Mouse (Mus musculus): ENCODE measurements around the gene Rbfox3. TPM values are rescaled to one million over a fixed set of nuclear protein-coding genes. Genes with fewer than 3 reads are reported as not detected.

The Rbfox3 gene
- polyA plus RNA-seq, 1 experiment from 2014 or later: 55.2 TPM

GRCm38 (mm10) chr11:118684665-118685064 is 226.7 kb downstream of the Rbfox3 start:
- H3K4me1 ChIP-seq (replicated peaks): peaks cover 74% of the 10 kb centered on the region
- H3K4me2 ChIP-seq: no peak overlapping the region
- no peak overlapping the region for H3K9ac ChIP-seq
- H3K9me3 ChIP-seq: no peaks in the 10 kb centered on the region
- H3K27me3 ChIP-seq: no peaks in the 10 kb centered on the region
- 70% methylated on average over 4 of the region's 4 CpGs for WGBS
- ATAC-seq (ENCODE audit: low FRiP score): no peak
- peak overlapping the region; percentile 83 for H3K27ac ChIP-seq
- H3K36me3 ChIP-seq: no peaks in the 10 kb centered on the region
- no peak overlapping the region for H3K4me3 ChIP-seq

- H3K27me3 ChIP-seq: no peaks in the 10 kb centered on the region
- no peak overlapping the region for H3K9ac ChIP-seq
- no peaks in the 10 kb centered on the region for H3K36me3 ChIP-seq
- no peak overlapping the region for H3K4me2 ChIP-seq
- ATAC-seq (ENCODE audit: low FRiP score): no peak
- WGBS: 85% methylated on average over 10 of the region's 10 CpGs
- peak overlapping the region; percentile 84 for H3K27ac ChIP-seq
- peaks cover 74% of the 10 kb centered on the region for H3K4me1 ChIP-seq (replicated peaks)
- H3K4me3 ChIP-seq: no peak overlapping the region
- H3K9me3 ChIP-seq: no peaks in the 10 kb centered on the region
These were observed 230.7 kb downstream of the Rbfox3 start for GRCm38 (mm10) chr11:118680699-118681098.

GRCm38 (mm10) chr11:118679736-118680410 is 231.5 kb downstream of the Rbfox3 start:
- no peaks in the 10 kb centered on the region for H3K27me3 ChIP-seq
- H3K4me2 ChIP-seq: no peak overlapping the region
- no peak overlapping the region for H3K9ac ChIP-seq
- no peak for ATAC-seq (ENCODE audit: low FRiP score)
- H3K27ac ChIP-seq: peak overlapping the region; percentile 84
- no peak overlapping the region for H3K4me3 ChIP-seq
- no peaks in the 10 kb centered on the region for H3K36me3 ChIP-seq
- WGBS: 71% methylated on average over 24 of the region's 24 CpGs
- H3K4me1 ChIP-seq (replicated peaks): peaks cover 68% of the 10 kb centered on the region
- H3K9me3 ChIP-seq: no peaks in the 10 kb centered on the region

DNA sequence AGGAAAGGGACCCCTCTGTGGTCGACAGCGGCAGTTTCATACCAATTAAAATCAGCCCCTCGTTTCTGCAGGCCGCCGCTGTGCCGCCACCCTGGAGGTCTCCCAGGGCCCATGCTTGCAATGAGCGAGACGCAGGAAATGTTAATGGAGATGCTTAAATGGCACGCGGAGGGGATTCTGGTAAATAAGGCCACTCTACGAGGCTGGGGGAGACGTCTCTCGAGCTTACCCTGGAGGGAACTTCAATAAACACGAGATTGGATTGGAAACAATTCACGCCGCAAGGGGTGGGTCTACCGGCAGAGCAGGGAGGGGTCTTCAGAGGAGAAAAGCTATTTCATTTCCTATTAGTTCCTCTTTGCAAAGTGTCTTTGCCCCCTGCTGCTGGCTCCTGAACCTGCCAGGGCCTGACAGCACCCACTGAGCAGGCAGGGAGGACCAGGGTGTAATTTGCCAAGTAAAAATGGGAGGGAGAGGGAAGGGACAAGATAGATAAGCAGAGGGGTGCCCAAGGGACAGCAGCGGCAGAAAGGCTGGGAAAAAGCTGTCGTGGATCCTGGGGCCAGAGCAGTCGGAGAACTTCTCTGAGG is 232.8 kb downstream of the Rbfox3 start:
- 16% methylated on average over 20 of the region's 20 CpGs for WGBS
- Histone ChIP-seq H3K4me1 (replicated peaks) (peaks cover 58% of the 10 kb centered on the region), H3K36me3 (no peaks in the 10 kb centered on the region), H3K9ac (no peak overlapping the region), H3K27ac (peak overlapping the region; percentile 84), H3K9me3 (no peaks in the 10 kb centered on the region), H3K4me3 (no peak overlapping the region), H3K4me2 (0 out of 2 replicates have a peak overlapping the region, but pooled peaks have one; percentile 13), H3K27me3 (no peaks in the 10 kb centered on the region)
- peak; percentile 30; the same call in 1 of the 2 replicates for ATAC-seq (ENCODE audit: low FRiP score)

- peaks cover 58% of the 10 kb centered on the region for H3K4me1 ChIP-seq (replicated peaks)
- H3K27me3 ChIP-seq: no peaks in the 10 kb centered on the region
- no peak for ATAC-seq (ENCODE audit: low FRiP score)
- peak overlapping the region; percentile 84; the same call in 1 of the 2 replicates for H3K27ac ChIP-seq
- no peak overlapping the region for H3K9ac ChIP-seq
- H3K9me3 ChIP-seq: no peaks in the 10 kb centered on the region
- H3K4me3 ChIP-seq: no peak overlapping the region
- 59% methylated on average over 8 of the region's 8 CpGs for WGBS
- no peak overlapping the region for H3K4me2 ChIP-seq
- H3K36me3 ChIP-seq: no peaks in the 10 kb centered on the region
These were observed 234.1 kb downstream of the Rbfox3 start for GRCm38 (mm10) chr11:118677277-118677676.

DNA sequence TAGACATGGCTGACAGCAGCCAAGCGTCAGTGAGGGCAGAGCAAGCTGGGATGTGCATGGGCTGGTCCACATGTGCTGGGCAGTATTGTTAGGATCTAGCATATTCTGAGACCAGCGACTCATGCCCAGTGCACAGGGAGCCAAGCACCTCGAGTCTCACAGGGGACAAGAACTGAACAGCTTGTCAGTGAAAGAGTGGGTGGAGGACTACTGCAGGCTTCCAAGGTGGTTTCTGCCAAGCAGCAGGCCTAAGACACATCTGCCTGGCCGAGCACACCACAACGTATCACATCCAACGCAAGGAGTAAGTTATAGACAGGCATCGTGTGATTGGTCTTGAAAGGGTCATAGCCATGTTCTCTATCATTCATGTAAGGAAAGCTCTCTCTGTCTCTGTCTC is 235.0 kb downstream of the Rbfox3 start:
- ATAC-seq (ENCODE audit: low FRiP score): no peak
- Histone ChIP-seq H3K27ac (no peak overlapping the region), H3K9me3 (no peaks in the 10 kb centered on the region), H3K9ac (no peak overlapping the region), H3K4me3 (no peak overlapping the region), H3K36me3 (no peaks in the 10 kb centered on the region), H3K4me2 (no peak overlapping the region), H3K27me3 (no peaks in the 10 kb centered on the region), H3K4me1 (replicated peaks) (peaks cover 57% of the 10 kb centered on the region)
- 82% methylated on average over 7 of the region's 7 CpGs for WGBS

DNA sequence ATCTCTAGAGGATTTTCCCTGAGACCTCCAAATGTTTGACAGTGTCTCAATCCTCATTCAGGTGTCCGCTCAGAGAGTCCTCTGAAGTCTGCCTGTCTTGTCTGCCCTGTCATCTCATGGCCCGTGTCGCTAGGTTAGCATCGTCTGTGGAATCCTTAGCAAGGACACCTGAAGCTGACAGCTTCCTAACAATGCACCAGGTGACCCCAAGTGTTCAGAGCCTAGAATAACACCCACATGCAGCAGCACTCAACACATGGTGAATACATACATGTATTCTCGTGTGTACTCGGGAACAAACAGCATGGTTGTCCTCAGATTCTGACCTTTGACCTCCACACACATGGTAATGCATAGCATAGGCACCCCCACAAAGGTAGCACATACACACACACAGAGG is 239.4 kb downstream of the Rbfox3 start:
- 84% methylated on average over 6 of the region's 6 CpGs for WGBS
- Histone ChIP-seq H3K9ac (no peak overlapping the region), H3K36me3 (no peaks in the 10 kb centered on the region), H3K27me3 (no peaks in the 10 kb centered on the region), H3K27ac (no peak overlapping the region), H3K4me2 (no peak overlapping the region), H3K9me3 (no peaks in the 10 kb centered on the region), H3K4me1 (replicated peaks) (peaks cover 49% of the 10 kb centered on the region), H3K4me3 (no peak overlapping the region)
- no peak for ATAC-seq (ENCODE audit: low FRiP score)

GRCm38 (mm10) chr11:118671216-118671615 is 240.2 kb downstream of the Rbfox3 start:
- peaks cover 50% of the 10 kb centered on the region for H3K4me1 ChIP-seq (replicated peaks)
- no peak overlapping the region for H3K4me2 ChIP-seq
- 71% methylated on average over 6 of the region's 6 CpGs for WGBS
- no peak for ATAC-seq (ENCODE audit: low FRiP score)
- no peaks in the 10 kb centered on the region for H3K27me3 ChIP-seq
- H3K27ac ChIP-seq: peak overlapping the region; percentile 37; the same call in 1 of the 2 replicates
- no peak overlapping the region for H3K4me3 ChIP-seq
- H3K36me3 ChIP-seq: no peaks in the 10 kb centered on the region
- no peaks in the 10 kb centered on the region for H3K9me3 ChIP-seq
- H3K9ac ChIP-seq: no peak overlapping the region

GRCm38 (mm10) chr11:118669820-118670219 is 241.6 kb downstream of the Rbfox3 start:
- no peaks in the 10 kb centered on the region for H3K36me3 ChIP-seq
- H3K27ac ChIP-seq: peak overlapping the region; percentile 50
- no peak overlapping the region for H3K9ac ChIP-seq
- H3K9me3 ChIP-seq: no peaks in the 10 kb centered on the region
- H3K27me3 ChIP-seq: no peaks in the 10 kb centered on the region
- H3K4me1 ChIP-seq (replicated peaks): peaks cover 56% of the 10 kb centered on the region
- 0 out of 2 replicates have a peak, but pooled peaks have one; percentile 17 for ATAC-seq (ENCODE audit: low FRiP score)
- 42% methylated on average over 5 of the region's 5 CpGs for WGBS
- no peak overlapping the region for H3K4me3 ChIP-seq
- H3K4me2 ChIP-seq: no peak overlapping the region

DNA sequence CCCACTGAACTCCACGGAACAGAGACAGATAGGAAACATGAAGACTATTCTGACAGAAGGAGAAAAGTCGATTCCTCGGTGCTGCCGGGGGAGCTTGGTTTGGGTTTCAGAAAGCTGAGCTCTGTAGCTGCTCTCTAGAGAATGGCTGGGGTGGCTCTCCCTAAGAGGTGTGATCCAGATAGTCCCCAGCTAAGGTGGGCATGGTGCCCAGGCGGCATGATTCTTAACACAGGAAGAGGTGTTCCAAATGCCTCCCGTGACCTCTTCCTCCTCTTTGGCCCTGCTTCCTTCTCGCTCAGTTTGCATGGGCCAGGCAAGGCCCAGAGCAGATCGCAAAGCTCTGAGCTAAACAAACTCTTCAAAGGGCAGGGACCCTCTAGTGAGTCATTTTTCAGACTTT is 243.0 kb downstream of the Rbfox3 start:
- no peaks in the 10 kb centered on the region for H3K27me3 ChIP-seq
- peak overlapping the region; percentile 45; the same call in 1 of the 2 replicates for H3K27ac ChIP-seq
- no peak overlapping the region for H3K4me2 ChIP-seq
- H3K4me1 ChIP-seq (replicated peaks): peaks cover 68% of the 10 kb centered on the region
- H3K9ac ChIP-seq: no peak overlapping the region
- H3K36me3 ChIP-seq: no peaks in the 10 kb centered on the region
- 71% methylated on average over 8 of the region's 8 CpGs for WGBS
- H3K9me3 ChIP-seq: no peaks in the 10 kb centered on the region
- no peak for ATAC-seq (ENCODE audit: low FRiP score)
- no peak overlapping the region for H3K4me3 ChIP-seq

GRCm38 (mm10) chr11:118667946-118668345 is 243.5 kb downstream of the Rbfox3 start:
- ATAC-seq (ENCODE audit: low FRiP score): no peak
- H3K27ac ChIP-seq: peak overlapping the region; percentile 45; the same call in 1 of the 2 replicates

DNA sequence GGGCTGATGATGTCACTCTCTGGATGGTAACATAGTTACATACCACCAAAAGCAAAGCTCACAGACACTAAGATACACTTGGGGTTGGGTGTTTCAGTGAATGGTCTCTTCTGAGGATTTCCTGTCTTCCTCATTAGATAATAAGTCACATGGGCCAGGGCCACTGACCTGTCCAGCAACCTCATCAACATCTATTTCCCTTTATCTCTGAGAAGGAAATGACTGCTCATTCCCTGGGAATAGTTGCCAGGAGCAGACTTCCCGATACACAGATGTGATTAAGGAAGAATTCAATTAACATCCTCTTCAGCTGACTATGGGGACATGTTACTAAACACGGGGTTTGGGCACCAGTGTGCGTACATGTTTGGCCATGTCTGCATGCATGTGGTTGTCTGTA is 245.2 kb downstream of the Rbfox3 start:
- no peak overlapping the region; the same call in 1 of the 2 replicates for H3K9ac ChIP-seq
- H3K9me3 ChIP-seq: no peaks in the 10 kb centered on the region
- peak overlapping the region; percentile 69 for H3K27ac ChIP-seq
- ATAC-seq (ENCODE audit: low FRiP score): no peak
- H3K4me2 ChIP-seq: no peak overlapping the region
- H3K4me1 ChIP-seq (replicated peaks): peaks cover 80% of the 10 kb centered on the region
- no peaks in the 10 kb centered on the region for H3K27me3 ChIP-seq
- WGBS: 48% methylated on average over 3 of the region's 3 CpGs
- H3K4me3 ChIP-seq: no peak overlapping the region
- H3K36me3 ChIP-seq: no peaks in the 10 kb centered on the region

More at GRCm38 (mm10) chr11:118667946-118668345, 243.5 kb downstream of the Rbfox3 start:
- Histone ChIP-seq H3K4me1 (replicated peaks) (peaks cover 72% of the 10 kb centered on the region), H3K9me3 (no peaks in the 10 kb centered on the region), H3K9ac (no peak overlapping the region), H3K4me3 (no peak overlapping the region), H3K36me3 (no peaks in the 10 kb centered on the region), H3K4me2 (no peak overlapping the region), H3K27me3 (no peaks in the 10 kb centered on the region)
- WGBS: 43% methylated on average over 1 of the region's 1 CpGs

DNA sequence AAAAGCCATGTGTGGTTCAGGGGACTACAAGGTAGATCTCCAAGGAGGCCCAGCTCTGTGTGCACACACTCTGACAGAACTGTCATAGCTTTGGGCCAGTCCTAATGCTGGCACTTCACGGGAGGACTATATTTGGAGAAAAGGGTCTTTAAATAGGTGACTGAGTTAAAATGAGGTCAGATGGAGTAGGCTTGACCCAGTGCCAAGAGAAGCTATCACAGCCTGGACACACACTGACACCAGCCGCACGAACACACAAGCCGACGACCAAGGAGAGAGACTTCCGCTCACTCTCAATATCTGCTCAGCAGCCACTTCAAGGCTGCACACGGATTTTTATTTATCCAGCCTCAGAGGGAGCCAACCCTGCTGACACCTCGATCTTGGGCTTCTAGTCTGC is 248.1 kb downstream of the Rbfox3 start:
- Histone ChIP-seq H3K9ac (no peak overlapping the region), H3K9me3 (no peaks in the 10 kb centered on the region), H3K36me3 (no peaks in the 10 kb centered on the region), H3K27me3 (no peaks in the 10 kb centered on the region), H3K27ac (no peak overlapping the region), H3K4me2 (no peak overlapping the region), H3K4me3 (no peak overlapping the region), H3K4me1 (replicated peaks) (peaks cover 78% of the 10 kb centered on the region)
- ATAC-seq (ENCODE audit: low FRiP score): no peak
- 73% methylated on average over 8 of the region's 8 CpGs for WGBS
